Mouse (Mus musculus): ENCODE results near the gene Rbm47.

DNA sequence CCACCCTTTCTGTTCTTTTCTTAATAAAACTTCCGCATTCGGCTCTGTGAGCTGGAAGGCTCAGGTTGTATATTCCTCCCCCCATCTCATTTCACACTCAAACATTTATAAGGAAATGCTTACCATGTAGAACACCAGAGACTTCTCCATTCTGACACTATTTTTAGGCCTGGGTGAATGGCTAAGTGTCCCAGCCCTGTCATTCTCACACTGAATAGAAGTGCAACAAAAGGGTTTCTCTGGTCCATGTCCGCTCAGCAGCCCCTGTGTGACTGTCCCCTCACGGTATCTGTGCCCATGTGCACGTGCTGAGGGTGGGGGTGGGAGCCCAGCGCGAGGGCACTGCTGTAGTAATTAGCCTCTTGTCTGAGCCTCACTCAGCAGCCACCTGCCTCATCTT, 105.7 kb downstream of the Rbm47 start:
- no peak for TF ChIP-seq CTCF (IDR thresholded peaks at IDR 0.05; ENCODE audit: low read depth, low read length)
- no peak for TF ChIP-seq POLR2A (IDR thresholded peaks at IDR 0.05; ENCODE audit: extremely low read depth, insufficient read depth, low read length)
